Mouse (Mus musculus) brain, embryonic 14.5 days (tissue): Measurements from ENCODE around the gene Fshr. TPM values are rescaled to one million over a fixed set of nuclear protein-coding genes. Genes with fewer than 3 reads are reported as not detected.
A peak's percentile ranks its signal among the peaks of the same experiment; 100 is the strongest.

Experiments used
- DNase-seq: peaks from one replicate; pipeline ENCODE4 v3.0.0-alpha.2; 2011; ENCODE audit warnings: low read depth
- CTCF ChIP-seq: fragments of 200-500 bp; IDR thresholded peaks from 2 replicates; pipeline ENCODE4 v1.5.1; 2012; ENCODE audit warnings: inconsistent platforms, mild to moderate bottlenecking, moderate library complexity, borderline replicate concordance; ENCODE audit not compliant: insufficient read depth, insufficient read length; ENCODE audit errors: extremely low read depth
- POLR2A ChIP-seq: fragments of 200-500 bp; IDR thresholded peaks from 2 replicates; pipeline ENCODE4 v1.6.1; 2012; ENCODE audit warnings: mild to moderate bottlenecking, inconsistent platforms, borderline replicate concordance; ENCODE audit not compliant: poor library complexity, insufficient read depth, insufficient read length, severe bottlenecking; ENCODE audit errors: extremely low read depth
- polyA plus RNA-seq: library from polyadenylated mRNA; depleted of rRNA; stranded (reverse); fragments of >200 nt; gene quantifications from 2 replicates; pipeline ENCODE4 v1.2.3, GENCODE M21; 2012

The Fshr gene
- polyA plus RNA-seq, 1 experiment, result not detected

GRCm38 (mm10) chr17:88936941-88937340 lies 263.5 kb downstream of the Fshr start:
- TF ChIP-seq POLR2A (no peak), CTCF (no peak)
- DNase-seq, result peak; percentile 68
